Mouse (Mus musculus) stomach, postnatal 0 days (tissue): ENCODE measurements at regions not wholly inside any gene's neighbourhood (a gene's known extent, or its start where the extent isn't known, plus 50 kb on each side); places are given as distances from the start of the nearest gene placed in this dataset.

Experiments
- ATAC-seq: fragments of 200-750 bp; cut with Nextera tagmentation; 2 replicates; pipeline ENCODE4 v1.8.0; 2017; ENCODE audit not compliant: low FRiP score, low TSS enrichment
- DNase-seq: peaks from one replicate; pipeline ENCODE4 v3.0.0-alpha.2; 2016; ENCODE audit warnings: low spot score
- H3K27ac ChIP-seq: fragments of 300-500 bp; sonication (generic); replicated peaks from 2 replicates; pipeline ENCODE4 v1.5.1; 2014; ENCODE audit warnings: mild to moderate bottlenecking, control low read depth
- H3K27me3 ChIP-seq: fragments of 300-500 bp; sonication (generic); 2 replicates; pipeline ENCODE4 v1.6.1; 2014; ENCODE audit warnings: low read length; ENCODE audit not compliant: control insufficient read depth, insufficient read depth
- H3K36me3 ChIP-seq: fragments of 300-500 bp; sonication (generic); 2 replicates; pipeline ENCODE4 v1.6.1; 2014; ENCODE audit warnings: low read length, mixed read lengths; ENCODE audit not compliant: control insufficient read depth, insufficient read depth
- H3K4me1 ChIP-seq: fragments of 300-500 bp; sonication (generic); replicated peaks from 2 replicates; pipeline ENCODE4 v1.6.1; 2014; ENCODE audit warnings: antibody characterized with exemption; ENCODE audit not compliant: control insufficient read depth, insufficient read depth
- H3K4me2 ChIP-seq: fragments of 300-500 bp; sonication (generic); replicated peaks from 2 replicates; pipeline ENCODE4 v1.6.1; 2014; ENCODE audit warnings: low read depth, mild to moderate bottlenecking, control low read depth, moderate library complexity
- H3K4me3 ChIP-seq: fragments of 300-500 bp; sonication (generic); 2 replicates; pipeline ENCODE4 v1.5.1; 2014; ENCODE audit warnings: low read depth, low read length, control low read depth
- H3K9ac ChIP-seq: fragments of 300-500 bp; sonication (generic); 2 replicates; pipeline ENCODE4 v1.6.1; 2014; ENCODE audit warnings: mild to moderate bottlenecking, low read length, control low read depth, mixed read lengths
- H3K9me3 ChIP-seq: fragments of 300-500 bp; sonication (generic); 2 replicates; pipeline ENCODE4 v1.6.1; 2016; ENCODE audit warnings: low read length; ENCODE audit not compliant: control insufficient read depth
- CTCF ChIP-seq: IDR thresholded peaks from 2 replicates; pipeline ENCODE4 v1.5.1; 2016; ENCODE audit warnings: antibody characterized with exemption, low read depth, mild to moderate bottlenecking, moderate library complexity
- EP300 ChIP-seq: optimal IDR thresholded peaks from 2 replicates; pipeline ENCODE3; 2016; ENCODE audit warnings: antibody characterized with exemption
- WGBS: fragments of 180-500 bp; shearing (Covaris S2); extraction: QIAGEN DNeasy Blood & Tissue Kit; methylation state at CpG from one replicate; pipeline ENCODE4 v1.1.7; 2014; 5-methylcytosine and 5-hydroxymethylcytosine counted together

- no peaks in the 10 kb centered on the region for H3K36me3 ChIP-seq
- H3K9me3 ChIP-seq = no peaks in the 10 kb centered on the region
- no peak for DNase-seq
- 80% methylated on average over 2 of the region's 2 CpGs for WGBS
- H3K27me3 ChIP-seq = no peaks in the 10 kb centered on the region
- H3K4me3 ChIP-seq = no peak overlapping the region
- H3K9ac ChIP-seq = no peak overlapping the region
- no peak overlapping the region for H3K4me2 ChIP-seq
- TF ChIP-seq CTCF = no peak
- TF ChIP-seq EP300 = no peak
- ATAC-seq = no peak
- H3K27ac ChIP-seq = no peak overlapping the region
- H3K4me1 ChIP-seq = no peaks in the 10 kb centered on the region
Measured at GRCm38 (mm10) chr10:44638678-44639077, 110.4 kb upstream of the Prdm1 start.

- Histone ChIP-seq H3K27ac (no peak overlapping the region), H3K9me3 (no peaks in the 10 kb centered on the region), H3K4me1 (no peaks in the 10 kb centered on the region), H3K4me3 (no peak overlapping the region), H3K36me3 (no peaks in the 10 kb centered on the region), H3K9ac (no peak overlapping the region), H3K27me3 (no peaks in the 10 kb centered on the region), H3K4me2 (no peak overlapping the region)
- DNase-seq (no peak), ATAC-seq (no peak)
- 82% methylated on average over 3 of the region's 3 CpGs for WGBS
- TF ChIP-seq EP300 (no peak), CTCF (no peak)
Measured at GRCm38 (mm10) chr10:44636786-44637185, 108.5 kb upstream of the Prdm1 start.

- no peak overlapping the region for H3K4me2 ChIP-seq
- no peaks in the 10 kb centered on the region for H3K27me3 ChIP-seq
- no peaks in the 10 kb centered on the region for H3K4me1 ChIP-seq
- DNase-seq = no peak
- no peaks in the 10 kb centered on the region for H3K9me3 ChIP-seq
- H3K27ac ChIP-seq = no peak overlapping the region
- no peak for TF ChIP-seq EP300
- TF ChIP-seq CTCF = no peak
- H3K4me3 ChIP-seq = no peak overlapping the region
- no peaks in the 10 kb centered on the region for H3K36me3 ChIP-seq
- no peak overlapping the region for H3K9ac ChIP-seq
- ATAC-seq = no peak
Measured at GRCm38 (mm10) chr10:44636061-44636460, 107.8 kb upstream of the Prdm1 start.

GRCm38 (mm10) chr10:44631584-44631983, 103.3 kb upstream of the Prdm1 start:
- Histone ChIP-seq H3K4me3 (no peak overlapping the region), H3K27ac (no peak overlapping the region), H3K27me3 (no peaks in the 10 kb centered on the region), H3K4me2 (no peak overlapping the region), H3K36me3 (no peaks in the 10 kb centered on the region), H3K9ac (no peak overlapping the region), H3K4me1 (no peaks in the 10 kb centered on the region), H3K9me3 (no peaks in the 10 kb centered on the region)
- 62% methylated on average over 8 of the region's 8 CpGs for WGBS
- no peak for DNase-seq
- no peak for ATAC-seq
- TF ChIP-seq EP300 (no peak), CTCF (no peak)

- H3K27ac ChIP-seq = no peak overlapping the region
- no peaks in the 10 kb centered on the region for H3K27me3 ChIP-seq
- TF ChIP-seq EP300 = no peak
- TF ChIP-seq CTCF = no peak
- H3K4me3 ChIP-seq = no peak overlapping the region
- no peaks in the 10 kb centered on the region for H3K4me1 ChIP-seq
- no peak overlapping the region for H3K9ac ChIP-seq
- no peak for DNase-seq
- H3K9me3 ChIP-seq = no peaks in the 10 kb centered on the region
- H3K36me3 ChIP-seq = no peaks in the 10 kb centered on the region
- H3K4me2 ChIP-seq = no peak overlapping the region
- WGBS = 62% methylated on average over 13 of the region's 13 CpGs
- ATAC-seq = no peak
Measured at GRCm38 (mm10) chr10:44630485-44630884, 102.2 kb upstream of the Prdm1 start.

GRCm38 (mm10) chr10:44628387-44628786, 100.1 kb upstream of the Prdm1 start:
- H3K27ac ChIP-seq = no peak overlapping the region
- H3K9ac ChIP-seq = no peak overlapping the region
- no peak for DNase-seq
- H3K4me1 ChIP-seq = no peaks in the 10 kb centered on the region
- no peak overlapping the region for H3K4me3 ChIP-seq
- 93% methylated on average over 3 of the region's 3 CpGs for WGBS
- H3K36me3 ChIP-seq = no peaks in the 10 kb centered on the region
- H3K4me2 ChIP-seq = no peak overlapping the region
- no peaks in the 10 kb centered on the region for H3K27me3 ChIP-seq
- no peaks in the 10 kb centered on the region for H3K9me3 ChIP-seq
- TF ChIP-seq CTCF (no peak), EP300 (no peak)
- no peak for ATAC-seq
